10 mouse cellular contexts compared by ENCODE assay signal in genomic region chr9:58155366-58155765, GRCm38 (mm10). TPM values are rescaled to one million over a fixed set of nuclear protein-coding genes. Genes with fewer than 3 reads are reported as not detected.
DNase-seq lines count a peak whose midpoint lies in the region; ATAC-seq and TF ChIP-seq lines count a peak whose summit lies in the region.
"Had no signal": no experiment of that assay in that cellular context is flagged by ENCODE, and none has a peak within 500 bp of the region (broad histone marks: within the 10 kb centered on the region; RNA-seq: fewer than 3 reads in every experiment).

No protein-coding gene starts in this region.

- no peak overlapping the region for H3K27ac ChIP-seq in gastrocnemius, adult 2 months
- H3K27ac ChIP-seq in kidney, postnatal 0 days = no peak overlapping the region
- H3K27ac ChIP-seq in stomach, embryonic 14.5 days (ENCODE audit: low read length) = peak overlapping the region; percentile 97
- H3K27ac ChIP-seq: liver, embryonic 14.5 days had no signal

- no peaks in the 10 kb centered on the region for H3K27me3 ChIP-seq in kidney, postnatal 0 days (ENCODE audit: insufficient read depth, low read length)
- H3K27me3 ChIP-seq in stomach, embryonic 14.5 days (ENCODE audit: control insufficient read depth, insufficient read depth, low read length) = no peaks in the 10 kb centered on the region

- no peaks in the 10 kb centered on the region for H3K9me3 ChIP-seq in kidney, postnatal 0 days (replicated peaks; ENCODE audit: low read length)
- H3K9me3 ChIP-seq in stomach, embryonic 14.5 days (ENCODE audit: control insufficient read depth, low read depth, low read length) = no peaks in the 10 kb centered on the region

- no peak overlapping the region for H3K4me2 ChIP-seq in kidney, postnatal 0 days (ENCODE audit: low read length)
- peak overlapping the region; percentile 78 for H3K4me2 ChIP-seq in stomach, embryonic 14.5 days (replicated peaks; ENCODE audit: low read depth, low read length)

- H3K4me1 ChIP-seq in kidney, postnatal 0 days (replicated peaks; ENCODE audit: insufficient read depth, low read length) = 0 out of 2 replicates have a peak, but pooled peaks cover 4% of the 10 kb centered on the region
- peaks cover 57% of the 10 kb centered on the region for H3K4me1 ChIP-seq in stomach, embryonic 14.5 days (ENCODE audit: control insufficient read depth, insufficient read depth, low read length)

- WGBS in kidney, postnatal 0 days = 29% methylated on average over 3 of the region's 3 CpGs
- 32% methylated on average over 3 of the region's 3 CpGs for WGBS in stomach, embryonic 14.5 days

- no peaks in the 10 kb centered on the region for H3K36me3 ChIP-seq in kidney, postnatal 0 days (ENCODE audit: insufficient read depth, low read length)
- H3K36me3 ChIP-seq in stomach, embryonic 14.5 days (ENCODE audit: control insufficient read depth, insufficient read depth, low read length) = no peaks in the 10 kb centered on the region; the same call in 1 of the 2 replicates

- TF ChIP-seq CTCF in gastrocnemius, adult 2 months (IDR thresholded peaks at IDR 0.05) = no peak
- TF ChIP-seq CTCF in kidney, postnatal 0 days (IDR thresholded peaks at IDR 0.05; ENCODE audit: low read depth) = no peak

- intact Hi-C loops in gastrocnemius, adult 2 months (cut with DNase I) = no loop called here

- no peak overlapping the region for H3K9ac ChIP-seq in kidney, postnatal 0 days (ENCODE audit: low read depth, low read length)
- no peak overlapping the region for H3K9ac ChIP-seq in stomach, embryonic 14.5 days (replicated peaks; ENCODE audit: low read depth, low read length)
- H3K9ac ChIP-seq: liver, embryonic 14.5 days had no signal

- peak overlapping the region; percentile 63 for H3K4me3 ChIP-seq in gastrocnemius, adult 2 months
- H3K4me3 ChIP-seq in kidney, postnatal 0 days (replicated peaks; ENCODE audit: low read depth, low read length) = no peak overlapping the region
- H3K4me3 ChIP-seq in stomach, embryonic 14.5 days (ENCODE audit: low read depth, low read length) = 0 out of 2 replicates have a peak overlapping the region, but pooled peaks have one; percentile 10

- ATAC-seq in kidney, postnatal 0 days (replicated peaks; ENCODE audit: low FRiP score, low read depth) = no peak
- peak; percentile 50; the same call in 1 of the 2 replicates for ATAC-seq in stomach, embryonic 14.5 days (ENCODE audit: insufficient number of reproducible peaks, insufficient read depth, low FRiP score, low read depth)
- no peak for ATAC-seq in megakaryocyte progenitor cell, adult 5-6 weeks (replicated peaks; ENCODE audit: poor library complexity)

- DNase-seq in gastrocnemius, adult 2 months = peak; percentile 61
- DNase-seq in gastrocnemius, adult 18-20 months (ENCODE audit: low spot score) = no peak
- DNase-seq in NIH3T3 (ENCODE audit: low read depth) = peak; percentile 34
- DNase-seq in heart, adult 9 months (ENCODE audit: low spot score in 2 of 2) = peak; percentile 26 to 42
- peak; percentile 74 for DNase-seq in kidney, postnatal 0 days (ENCODE audit: low spot score)
- DNase-seq in cerebellum, adult 11-12 months = no peak

RNA-seq across cellular contexts. Expression of gene Ccdc33, which starts 36.7 kb away (rescaled TPM):
- total RNA-seq in gastrocnemius, adult 2 months (2021) = not detected
- total RNA-seq in gastrocnemius, adult 18-20 months (2021) = not detected
- polyA plus RNA-seq in kidney, postnatal 0 days (2015; fragmentation: Nextera tagmentation; extraction: Ambion mirVana) = 0.09 and 0.13 TPM in 2 replicates
- 0.91 TPM in 1 of 2 replicates, not detected in the other for polyA plus RNA-seq in stomach, embryonic 14.5 days (2014; fragmentation: Nextera tagmentation; extraction: Ambion mirVana)
- total RNA-seq in megakaryocyte progenitor cell, adult 5-6 weeks (2015) = not detected in 2 replicates
- not detected in 2 replicates for total RNA-seq in megakaryocyte progenitor cell, adult 5-6 weeks (2017)
- total RNA-seq: common myeloid progenitor, adult 5-6 weeks had no signal
- polyA plus RNA-seq: liver, embryonic 14.5 days had no signal

RNA-seq across cellular contexts. Expression of gene Islr, which starts 48.7 kb away (rescaled TPM):
- total RNA-seq in gastrocnemius, adult 2 months (2021) = 10 to 100 TPM; 11.9 to 26.1 TPM
- 10 to 100 TPM; 15.6 to 20.8 TPM for total RNA-seq in gastrocnemius, adult 18-20 months (2021)
- 54.0 and 60.4 TPM in 2 replicates for polyA plus RNA-seq in kidney, postnatal 0 days (2015; fragmentation: Nextera tagmentation; extraction: Ambion mirVana)
- 83.3 and 87.9 TPM in 2 replicates for polyA plus RNA-seq in stomach, embryonic 14.5 days (2014; fragmentation: Nextera tagmentation; extraction: Ambion mirVana)
- 0.07 TPM in 1 of 2 replicates, not detected in the other for total RNA-seq in megakaryocyte progenitor cell, adult 5-6 weeks (2015)
- 0.81 TPM in 1 of 2 replicates, not detected in the other for total RNA-seq in megakaryocyte progenitor cell, adult 5-6 weeks (2017)

RNA-seq across cellular contexts. Expression of gene Islr2, which starts 48.8 kb away (rescaled TPM):
- 1 to 10 TPM; 2.6 to 3.3 TPM for total RNA-seq in gastrocnemius, adult 2 months (2021)
- 1 to 10 TPM; 1.6 to 1.9 TPM for total RNA-seq in gastrocnemius, adult 18-20 months (2021)
- polyA plus RNA-seq in kidney, postnatal 0 days (2015; fragmentation: Nextera tagmentation; extraction: Ambion mirVana) = 0.04 and 0.13 TPM in 2 replicates
- polyA plus RNA-seq in stomach, embryonic 14.5 days (2014; fragmentation: Nextera tagmentation; extraction: Ambion mirVana) = 1.7 and 2.6 TPM in 2 replicates
- not detected in 2 replicates for total RNA-seq in megakaryocyte progenitor cell, adult 5-6 weeks (2015)
- not detected in 2 replicates for total RNA-seq in megakaryocyte progenitor cell, adult 5-6 weeks (2017)
- total RNA-seq: common myeloid progenitor, adult 5-6 weeks had no signal

Comparison
In these comparisons a context has a peak if more than half of its experiments do, and no peak if none do; other contexts are left out.
1. DNase-seq: peak in gastrocnemius, adult 2 months (single experiment), NIH3T3 (single experiment), heart, adult 9 months (2 of 2) and kidney, postnatal 0 days (single experiment); none in gastrocnemius, adult 18-20 months (single experiment) and cerebellum, adult 11-12 months (single experiment).
2. RNA of gene Islr, which starts 48.7 kb away (total RNA-seq): 11.9 to 26.1 TPM in gastrocnemius, adult 2 months and 15.6 to 20.8 TPM in gastrocnemius, adult 18-20 months; 0.07 to 0.81 TPM in megakaryocyte progenitor cell, adult 5-6 weeks; every median in the first group is over 4 times any median in the second.